Mouse (Mus musculus) erythroblast, adult 5-6 weeks (primary cell): ENCODE results near the gene Nipal4. TPM values are rescaled to one million over a fixed set of nuclear protein-coding genes. Genes with fewer than 3 reads are reported as not detected.
"Not testable (repeated sequence)": the region's sequence is repeated elsewhere in the genome, so short reads cannot be mapped to it uniquely, and the experiment has no call there.

ENCODE experiments used
- ATAC-seq: replicated peaks from 2 replicates; pipeline ENCODE4 v1.8.0; 2016; ENCODE audit warnings: moderate number of reproducible peaks, mild to moderate bottlenecking, moderate TSS enrichment, inconsistent platforms; ENCODE audit not compliant: poor library complexity, low FRiP score, severe bottlenecking
- total RNA-seq, 2 experiments: library from RNA; stranded (forward) in 1 of 2; stranded (reverse) in 1 of 2; fragments of 150-400 nt in 1 of 2; fragments of 200-764, 138-1000 nt in 1 of 2; gene quantifications; 2 replicates each; pipeline versions ENCODE4 v1.2.3 to v1.2.4; 2015 to 2017; ENCODE audit warnings: low replicate concordance in 2 of 2

The Nipal4 gene
- not detected in 2 replicates for total RNA-seq (2015; ENCODE audit: low replicate concordance)
- not detected in 2 replicates for total RNA-seq (2017; ENCODE audit: low replicate concordance)

DNA sequence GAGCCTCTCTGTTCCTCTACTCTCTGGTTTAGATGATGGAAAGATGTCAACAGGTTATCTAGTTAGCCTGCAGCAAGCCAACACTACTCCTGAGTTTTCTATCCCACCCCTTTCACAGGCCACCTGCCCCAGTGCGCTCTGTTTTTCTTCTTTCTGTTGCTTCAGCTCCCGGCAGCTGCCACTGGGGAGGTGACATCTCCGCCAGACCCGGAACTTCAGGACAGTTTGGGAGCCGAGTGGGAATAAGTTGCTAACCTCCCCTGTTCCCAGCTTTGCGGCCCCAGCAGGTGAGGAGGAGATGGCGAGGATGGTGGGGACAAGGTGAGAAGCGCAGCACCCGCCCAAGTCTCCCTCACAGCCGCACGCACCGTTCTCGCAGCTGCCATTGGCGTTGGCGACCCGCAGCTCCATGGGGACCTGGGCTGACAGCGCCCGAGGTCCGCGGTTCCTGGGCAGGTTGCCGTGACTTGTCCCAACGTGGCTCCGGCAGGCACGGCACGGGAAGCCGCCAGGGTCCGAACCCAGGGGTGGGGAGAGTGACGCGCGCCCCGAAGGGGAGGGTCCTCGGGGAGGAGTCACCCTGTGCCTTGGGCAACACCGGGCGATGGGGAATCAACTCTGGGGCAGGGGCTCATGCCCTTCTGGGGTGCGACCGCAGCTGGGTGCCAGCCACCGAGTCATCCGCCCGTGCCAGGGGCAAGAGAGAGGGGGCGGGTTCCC lies at the start of gene Nipal4:
Gene Nipal4 (minus strand): TSS at position 643 of the 720 bp plus-strand sequence.
- ATAC-seq: no peak

DNA sequence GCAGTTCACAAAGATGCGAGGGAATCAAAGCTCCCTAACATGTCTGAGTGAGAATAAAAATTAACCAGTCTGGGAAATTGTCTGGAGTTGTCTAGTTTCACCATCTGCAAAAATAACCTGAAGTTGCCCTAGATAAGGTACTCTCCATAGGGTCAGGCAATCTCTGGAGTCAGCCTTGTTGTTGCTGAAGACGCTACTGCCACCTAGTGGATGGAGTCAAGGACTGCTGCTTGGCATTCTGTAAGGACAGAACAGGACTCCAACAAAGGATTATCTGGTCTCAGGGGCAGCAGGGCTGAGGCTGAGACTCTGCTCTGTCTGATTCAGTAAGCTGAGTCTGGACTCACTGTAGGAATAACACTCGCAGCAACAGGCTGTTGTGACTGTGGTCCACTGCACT lies 49.0 kb upstream of the Nipal4 start:
- ATAC-seq: peak; percentile 82

DNA sequence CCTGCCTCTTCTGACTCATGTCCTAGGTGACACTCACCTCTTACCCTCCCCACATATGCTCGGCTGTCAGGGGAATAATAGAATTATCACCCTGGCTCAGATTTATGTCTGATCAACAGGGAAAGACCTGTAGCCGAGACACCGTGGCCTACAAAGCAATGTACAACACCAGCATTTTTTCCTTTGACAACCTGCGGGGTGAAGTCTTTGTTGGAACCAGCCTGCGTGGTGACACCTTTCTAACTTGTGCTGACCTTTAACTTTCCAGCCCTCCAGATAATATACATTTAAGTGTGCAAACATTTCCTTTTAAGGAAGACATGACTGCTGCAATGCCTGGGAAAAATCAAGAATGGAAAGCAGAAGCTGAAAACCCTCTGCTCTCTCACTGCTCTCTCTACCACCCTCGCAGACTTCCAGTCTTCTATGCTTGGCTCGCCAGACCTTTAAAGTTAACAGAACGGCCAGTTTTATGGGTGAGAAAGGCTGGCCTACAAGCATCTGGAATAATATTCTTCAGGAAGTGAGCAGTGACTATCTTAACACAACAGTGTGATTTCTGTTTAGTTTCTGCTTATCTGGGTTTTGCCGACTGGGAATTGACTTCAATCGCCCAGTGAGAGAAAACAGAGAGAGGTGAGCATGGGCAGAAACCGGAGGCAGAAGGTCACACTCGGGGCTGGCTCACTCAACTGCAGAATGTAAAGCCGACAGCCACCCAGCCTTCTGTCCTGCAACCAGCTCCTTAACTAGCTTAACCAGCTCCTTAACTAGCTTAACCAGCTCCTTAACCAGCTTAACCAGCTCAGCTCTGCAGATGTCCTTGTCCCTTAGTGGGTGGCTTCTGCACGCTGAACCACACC lies 48.3 kb upstream of the Nipal4 start:
- ATAC-seq: no peak

DNA sequence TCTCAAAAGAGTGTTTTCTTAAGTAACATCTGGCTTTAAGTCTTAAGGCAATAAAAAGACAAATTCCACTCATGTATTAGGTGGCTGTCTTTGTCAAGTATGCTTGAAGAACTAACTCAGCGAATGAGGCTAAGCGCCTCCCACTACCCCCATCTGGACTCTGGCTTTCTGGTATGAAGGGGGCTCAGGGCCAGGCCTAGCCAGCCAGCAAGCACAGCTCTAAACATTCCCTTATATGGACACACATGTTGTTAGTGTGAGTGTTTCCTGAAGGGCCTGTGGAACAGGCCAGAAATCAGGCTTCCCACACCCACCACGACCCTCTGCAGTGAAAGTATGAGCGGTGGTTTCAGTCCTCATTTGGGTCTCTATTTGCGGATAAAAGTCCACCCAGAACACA lies 47.5 kb upstream of the Nipal4 start:
- ATAC-seq: no peak

- ATAC-seq: no peak
Measured at GRCm38 (mm10) chr11:46211858-46212257, 45.5 kb upstream of the Nipal4 start.

- no peak for ATAC-seq
Measured at GRCm38 (mm10) chr11:46209884-46210283, 43.6 kb upstream of the Nipal4 start.

DNA sequence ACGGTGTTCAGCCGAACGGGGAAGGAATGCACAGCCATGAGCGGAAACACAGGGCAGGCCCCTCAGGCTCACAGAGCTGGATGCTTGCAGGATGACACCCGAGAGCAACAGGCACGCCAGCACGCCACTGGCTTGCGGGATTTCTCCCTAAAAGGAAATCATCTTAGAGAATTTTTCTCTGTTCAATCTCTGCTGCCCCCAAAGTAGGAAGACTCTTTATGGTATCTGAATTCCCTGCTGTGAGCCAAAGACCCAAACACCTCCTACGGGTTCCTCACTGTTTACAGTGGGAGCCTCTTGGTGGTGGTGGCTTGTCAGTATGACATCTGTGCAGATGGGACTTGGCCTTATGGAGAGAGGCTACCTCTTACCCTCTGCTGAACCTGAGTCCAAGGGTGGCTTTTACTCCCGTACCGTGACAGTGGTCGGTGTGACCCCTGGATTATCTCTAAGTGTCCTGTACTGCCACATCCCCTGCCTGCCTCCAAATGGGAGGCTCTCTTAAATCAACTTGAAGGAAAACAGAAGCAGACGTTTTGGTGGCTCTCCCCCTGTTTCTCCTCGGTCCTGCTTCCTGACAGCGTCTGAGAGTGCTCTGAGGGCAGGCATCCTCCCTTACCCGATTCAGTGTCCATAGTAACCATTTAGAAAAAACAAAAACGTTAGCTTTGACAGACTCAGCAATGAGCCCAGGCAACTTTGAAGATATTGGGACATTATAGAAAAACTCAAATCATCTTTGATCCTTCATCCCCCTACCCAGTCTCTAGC lies 39.5 kb upstream of the Nipal4 start:
- ATAC-seq: no peak

- no peak for ATAC-seq
Measured at GRCm38 (mm10) chr11:46204841-46205240, 38.5 kb upstream of the Nipal4 start.

DNA sequence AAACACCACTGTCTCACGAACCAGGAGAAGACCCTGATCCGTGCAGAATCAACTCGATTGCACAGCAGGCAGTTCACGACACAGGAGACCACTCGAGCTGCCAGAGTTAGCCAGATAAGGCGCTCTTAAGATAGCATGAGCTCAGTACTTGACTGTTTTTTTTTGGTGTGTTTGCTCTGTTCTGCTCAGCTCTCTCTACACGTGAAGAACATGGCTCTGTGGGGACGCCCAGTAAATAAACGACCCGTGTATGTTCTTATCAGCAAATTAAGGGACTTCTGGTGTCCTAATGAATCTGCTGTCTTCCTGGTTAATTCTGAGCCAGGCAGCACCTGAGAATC lies 36.2 kb upstream of the Nipal4 start:
- no peak for ATAC-seq

GRCm38 (mm10) chr11:46201636-46202546 lies 35.6 kb upstream of the Nipal4 start:
- no peak for ATAC-seq

DNA sequence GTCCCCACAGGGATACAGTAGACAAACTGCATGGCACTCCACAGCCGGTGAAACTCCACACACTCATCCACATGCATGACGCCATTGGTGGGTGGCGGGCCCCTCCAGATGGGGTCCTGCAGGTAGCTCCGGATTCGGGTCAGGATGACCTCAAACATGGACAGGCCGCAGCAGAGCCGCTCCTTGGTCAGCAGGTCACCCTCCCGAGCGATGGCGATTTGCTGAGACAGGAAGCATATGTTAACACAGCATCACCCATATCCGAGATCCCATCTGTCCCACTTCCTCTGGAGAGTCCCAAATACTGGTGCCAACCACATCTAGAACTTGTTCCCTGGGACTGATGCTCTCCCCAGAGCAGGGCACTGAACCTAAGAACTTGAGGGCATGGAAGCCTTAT lies 34.4 kb upstream of the Nipal4 start:
- ATAC-seq: no peak

GRCm38 (mm10) chr11:46194175-46194574 lies 27.9 kb upstream of the Nipal4 start:
- no peak for ATAC-seq

- no peak for ATAC-seq
Measured at GRCm38 (mm10) chr11:46188283-46188682, 22.0 kb upstream of the Nipal4 start.

DNA sequence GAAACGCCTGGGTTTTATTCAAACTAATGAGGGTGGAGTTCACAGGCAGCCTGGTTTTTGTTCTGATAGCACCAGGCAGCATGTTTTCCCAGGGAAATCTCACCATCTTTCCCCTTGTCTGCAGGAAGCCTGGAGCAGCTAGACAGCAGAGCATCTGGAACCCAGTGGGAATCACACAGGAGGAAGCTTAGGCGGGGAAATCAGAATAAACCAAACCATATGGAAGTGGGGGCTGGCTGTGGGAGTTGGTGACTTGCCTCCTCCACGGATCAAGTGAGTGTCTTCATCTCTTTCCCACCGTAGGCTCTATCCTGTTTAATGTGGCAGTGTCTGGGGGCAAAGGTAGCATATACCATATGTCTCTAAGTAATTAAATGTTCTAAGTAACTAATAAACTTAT lies 19.2 kb upstream of the Nipal4 start:
- ATAC-seq: no peak

DNA sequence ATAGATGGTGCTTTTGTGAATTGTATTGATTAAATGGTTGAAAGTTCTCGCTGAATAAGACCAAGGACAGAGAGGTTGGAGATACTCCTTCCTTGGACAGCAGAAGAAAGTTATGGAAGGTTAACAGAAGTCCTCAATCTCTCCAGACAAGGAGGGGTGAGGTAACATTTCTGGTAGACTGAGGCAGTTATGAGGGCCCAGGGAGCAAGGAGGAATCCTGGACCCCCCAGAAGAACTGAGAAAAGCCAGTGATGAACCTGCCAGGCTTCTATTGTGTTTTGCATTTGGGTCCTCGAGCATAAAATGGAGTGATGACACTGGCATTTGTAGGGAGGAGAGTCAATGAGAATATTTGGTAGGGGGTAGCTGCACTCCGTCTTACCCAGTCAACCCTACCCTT lies 18.6 kb upstream of the Nipal4 start:
- ATAC-seq: no peak

GRCm38 (mm10) chr11:46182031-46182430 lies 15.7 kb upstream of the Nipal4 start:
- ATAC-seq: not testable (repeated sequence)

- no peak for ATAC-seq
Measured at GRCm38 (mm10) chr11:46177246-46178043, 11.1 kb upstream of the Nipal4 start.

DNA sequence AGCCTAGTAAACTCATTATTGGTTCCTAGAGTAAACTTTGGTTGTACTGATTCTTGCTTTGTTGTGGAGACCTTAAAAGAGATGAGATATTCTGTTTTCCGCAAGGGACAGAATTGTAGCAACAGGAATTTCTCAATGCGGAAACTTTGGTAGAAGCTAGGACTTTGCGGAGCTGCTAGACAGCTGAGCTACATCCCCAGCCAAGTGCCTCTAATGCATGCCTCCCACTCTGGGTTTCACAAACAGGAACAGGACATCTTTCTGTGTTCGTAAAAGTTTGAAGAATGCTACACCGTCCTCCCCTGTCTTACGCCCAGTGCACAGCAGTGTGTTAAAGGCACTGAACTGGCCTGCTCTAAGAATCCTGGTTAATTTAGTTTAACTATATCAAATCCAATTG lies 9.8 kb upstream of the Nipal4 start:
- ATAC-seq: no peak

DNA sequence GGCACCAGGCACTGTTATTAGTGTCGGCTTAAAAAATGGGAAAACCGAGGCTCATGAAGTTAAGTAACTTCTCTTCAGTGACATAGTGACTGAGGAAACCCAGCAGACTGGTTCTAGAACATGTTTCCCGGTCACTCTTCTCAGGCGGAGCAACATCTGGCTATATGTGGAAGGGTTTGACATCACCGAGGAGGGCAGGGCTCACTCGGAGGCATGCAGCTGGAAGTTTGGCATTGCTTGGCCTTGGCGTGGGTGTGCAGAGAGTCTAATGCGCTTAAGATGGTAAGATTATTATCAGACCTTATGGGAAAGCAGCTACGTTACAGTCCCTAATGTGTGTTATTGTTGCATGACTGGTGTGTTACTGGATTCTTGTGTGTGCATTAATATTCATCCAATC lies 5.8 kb upstream of the Nipal4 start:
- ATAC-seq: no peak
